Mouse (Mus musculus) liver, postnatal 0 days (tissue): ENCODE results near the gene Zfp423. TPM values are rescaled to one million over a fixed set of nuclear protein-coding genes. Genes with fewer than 3 reads are reported as not detected.

ENCODE experiments used
- ATAC-seq: fragments of 200-750 bp; cut with Nextera tagmentation; 2 replicates; pipeline ENCODE4 v1.8.0; 2017; ENCODE audit warnings: mild to moderate bottlenecking, moderate library complexity
- DNase-seq: peaks from one replicate; pipeline ENCODE4 v3.0.0-alpha.2; 2016
- H3K27ac ChIP-seq: fragments of 300-500 bp; sonication (generic); 2 replicates; pipeline ENCODE4 v1.5.1; 2014; ENCODE audit warnings: antibody characterized with exemption, moderate library complexity, mild to moderate bottlenecking, low read depth
- H3K27me3 ChIP-seq: fragments of 300-500 bp; sonication (generic); 2 replicates; pipeline ENCODE4 v1.6.1; 2014; ENCODE audit warnings: low read length, control low read depth, mixed read lengths; ENCODE audit not compliant: insufficient read depth
- H3K36me3 ChIP-seq: fragments of 300-500 bp; sonication (generic); replicated peaks from 2 replicates; pipeline ENCODE4 v1.6.1; 2014; ENCODE audit warnings: mild to moderate bottlenecking, control low read depth, low read length, moderate library complexity, mixed read lengths; ENCODE audit not compliant: insufficient read depth
- H3K4me1 ChIP-seq: fragments of 300-500 bp; sonication (generic); 2 replicates; pipeline ENCODE4 v1.6.1; 2014; ENCODE audit warnings: antibody characterized with exemption, mild to moderate bottlenecking, control low read depth; ENCODE audit not compliant: insufficient read depth
- H3K4me2 ChIP-seq: fragments of 300-500 bp; sonication (generic); 2 replicates; pipeline ENCODE4 v1.6.1; 2014; ENCODE audit warnings: low read depth, mild to moderate bottlenecking, low read length, moderate library complexity, mixed read lengths
- H3K4me3 ChIP-seq: fragments of 300-500 bp; sonication (generic); 2 replicates; pipeline ENCODE4 v1.5.1; 2014; ENCODE audit warnings: low read depth, low read length
- H3K9ac ChIP-seq: fragments of 300-500 bp; sonication (generic); replicated peaks from 2 replicates; pipeline ENCODE4 v1.6.1; 2014; ENCODE audit warnings: mild to moderate bottlenecking, moderate library complexity
- H3K9me3 ChIP-seq: fragments of 300-500 bp; sonication (generic); 2 replicates; pipeline ENCODE4 v1.6.1; 2016; ENCODE audit warnings: mild to moderate bottlenecking, control low read depth, low read length, mixed read lengths
- CTCF ChIP-seq: sonication (generic); IDR thresholded peaks from 2 replicates; pipeline ENCODE4 v1.5.1; 2016; ENCODE audit warnings: antibody characterized with exemption, low read depth
- EP300 ChIP-seq: IDR thresholded peaks from 2 replicates; pipeline ENCODE4 v1.6.1; 2016; ENCODE audit warnings: antibody characterized with exemption, low read depth, mild to moderate bottlenecking
- WGBS: fragments of 180-500 bp; shearing (Covaris S2); extraction: QIAGEN DNeasy Blood & Tissue Kit; methylation state at CpG from one replicate; pipeline ENCODE4 v1.1.7; 2014; ENCODE audit not compliant: insufficient replicate concordance; 5-methylcytosine and 5-hydroxymethylcytosine counted together
- polyA plus RNA-seq: library from polyadenylated mRNA; unstranded; fragments of >200 nt; fragmentation: Nextera tagmentation; extraction: Ambion mirVana; gene quantifications from 2 replicates; pipeline ENCODE4 v1.2.1, GENCODE M21; 2015

The Zfp423 gene
- polyA plus RNA-seq, 1 experiment from 2014 or later, result 0.31 TPM

DNA sequence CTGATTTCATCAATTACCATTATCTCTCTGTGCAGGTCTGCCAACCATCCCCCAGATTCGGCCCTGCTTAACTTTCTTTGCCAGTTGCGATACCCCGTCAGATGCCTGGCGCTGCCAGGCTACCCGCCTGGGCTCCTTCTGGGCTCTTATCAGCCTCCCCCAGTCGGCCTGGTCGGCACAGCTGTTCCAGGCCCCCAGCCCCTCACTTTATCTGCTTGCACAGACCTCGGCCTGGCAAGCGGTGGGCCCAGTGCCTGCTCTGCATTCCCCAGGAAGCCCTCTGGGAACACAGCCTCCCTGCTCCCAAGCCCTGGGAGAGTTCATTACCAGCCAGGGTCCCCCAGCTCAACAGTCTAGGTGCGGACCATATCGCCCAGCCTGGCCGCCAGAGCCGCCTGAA is 126.1 kb downstream of the Zfp423 start:
- no peak for DNase-seq
- Histone ChIP-seq H3K9ac (no peak overlapping the region), H3K27me3 (no peaks in the 10 kb centered on the region), H3K4me3 (no peak overlapping the region), H3K4me2 (no peak overlapping the region), H3K9me3 (no peaks in the 10 kb centered on the region), H3K4me1 (no peaks in the 10 kb centered on the region), H3K36me3 (no peaks in the 10 kb centered on the region), H3K27ac (no peak overlapping the region)
- no peak for ATAC-seq
- WGBS, result 54% methylated on average over 13 of the region's 13 CpGs
- TF ChIP-seq CTCF (no peak), EP300 (no peak)

DNA sequence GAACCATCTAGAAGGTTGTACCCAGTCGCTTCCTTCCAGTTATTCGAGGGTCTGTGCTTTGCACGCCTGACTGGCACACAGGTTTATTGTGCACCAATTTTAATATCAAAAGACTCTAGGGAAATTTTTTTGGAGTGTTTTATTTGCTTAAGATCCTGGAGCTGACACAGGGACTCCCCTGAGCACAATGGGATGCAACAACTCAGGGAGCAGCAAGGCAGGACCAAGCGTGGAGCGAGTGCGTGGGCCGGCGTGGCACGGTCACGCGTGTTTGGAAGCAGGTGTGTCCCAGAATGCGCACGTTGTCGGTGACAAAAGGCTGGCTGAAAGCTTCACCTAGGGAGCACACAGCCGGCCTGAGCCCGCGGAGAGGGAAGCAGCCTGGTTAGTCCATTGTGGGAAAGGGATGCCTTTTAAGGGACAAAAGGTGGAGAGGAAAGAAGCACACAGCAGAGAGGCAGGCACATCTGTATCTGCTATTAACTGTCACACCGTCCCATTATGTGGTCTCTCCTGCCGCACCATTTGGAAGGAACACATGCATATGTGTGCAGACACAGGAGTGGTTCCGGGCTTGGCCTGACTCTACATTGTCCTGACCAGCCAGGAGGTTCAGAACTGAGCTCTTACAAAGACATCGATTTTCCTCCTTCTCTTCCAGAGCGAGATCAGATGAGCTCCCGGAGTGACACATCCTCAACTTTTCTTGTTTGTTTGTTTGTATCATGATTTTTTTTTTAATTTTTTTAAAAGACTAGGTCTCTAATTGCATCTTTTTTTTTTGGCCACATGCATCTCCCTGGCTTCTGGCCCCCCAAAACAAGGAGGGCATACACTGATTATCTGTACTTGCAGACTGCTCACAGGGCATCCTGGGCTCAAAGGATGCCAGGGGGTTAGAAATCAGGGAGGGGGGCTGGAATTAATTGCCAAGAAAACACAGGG is 126.7 kb downstream of the Zfp423 start:
- ATAC-seq (no peak), DNase-seq (no peak)
- H3K9me3 ChIP-seq, result no peaks in the 10 kb centered on the region
- H3K4me1 ChIP-seq, result no peaks in the 10 kb centered on the region
- H3K4me2 ChIP-seq, result no peak overlapping the region
- H3K9ac ChIP-seq, result no peak overlapping the region
- H3K27me3 ChIP-seq, result no peaks in the 10 kb centered on the region
- WGBS, result 70% methylated on average over 23 of the region's 23 CpGs
- H3K4me3 ChIP-seq, result no peak overlapping the region
- TF ChIP-seq CTCF (no peak), EP300 (no peak)
- no peaks in the 10 kb centered on the region for H3K36me3 ChIP-seq
- H3K27ac ChIP-seq, result no peak overlapping the region

DNA sequence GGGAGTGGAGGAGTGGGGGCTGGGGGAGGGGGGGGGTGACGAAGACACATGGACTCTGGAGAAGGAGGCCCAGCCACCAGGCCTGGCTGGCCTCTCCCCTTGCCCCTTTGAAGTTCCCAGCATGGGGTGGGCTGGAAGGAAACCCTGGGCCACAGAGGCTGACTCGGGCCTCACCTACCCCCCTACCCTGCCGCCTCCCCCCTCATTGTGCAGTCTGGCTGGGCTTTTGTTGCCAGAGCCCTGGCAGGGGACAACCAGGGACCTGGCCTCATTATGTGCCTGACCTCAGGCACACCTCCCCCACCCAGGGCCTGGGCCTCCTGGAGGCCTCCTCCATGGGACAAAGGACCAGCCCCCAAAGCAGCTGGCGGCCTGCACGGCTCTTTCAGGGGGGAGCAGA is 127.8 kb downstream of the Zfp423 start:
- Histone ChIP-seq H3K27me3 (no peaks in the 10 kb centered on the region), H3K27ac (no peak overlapping the region), H3K4me3 (no peak overlapping the region), H3K4me2 (no peak overlapping the region), H3K9ac (no peak overlapping the region), H3K36me3 (no peaks in the 10 kb centered on the region), H3K9me3 (no peaks in the 10 kb centered on the region), H3K4me1 (no peaks in the 10 kb centered on the region)
- TF ChIP-seq EP300, result no peak
- TF ChIP-seq CTCF, result no peak
- DNase-seq (no peak), ATAC-seq (no peak)
- WGBS, result 44% methylated on average over 5 of the region's 5 CpGs

DNA sequence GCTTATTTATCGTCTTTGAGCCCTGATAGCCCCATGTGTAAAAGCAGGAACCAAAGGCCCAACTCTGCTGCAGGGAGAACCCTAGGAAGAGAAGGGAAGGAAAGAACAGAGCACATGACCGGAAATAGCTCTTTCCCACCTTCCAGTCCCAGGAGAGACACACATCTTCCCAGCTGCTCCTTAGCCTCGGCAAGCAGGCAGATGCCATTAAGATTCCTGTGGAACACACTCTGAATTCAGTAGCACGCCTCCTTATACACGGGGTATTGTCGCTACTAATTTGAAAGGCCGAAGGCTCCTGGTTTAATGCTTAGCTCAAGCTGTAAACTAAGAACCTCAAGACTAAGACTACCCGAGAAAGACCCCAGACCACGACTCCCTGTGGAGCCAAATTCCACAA is 128.3 kb downstream of the Zfp423 start:
- no peak for TF ChIP-seq EP300
- TF ChIP-seq CTCF, result no peak
- no peak for DNase-seq
- Histone ChIP-seq H3K4me3 (no peak overlapping the region), H3K4me2 (no peak overlapping the region), H3K4me1 (no peaks in the 10 kb centered on the region), H3K9me3 (no peaks in the 10 kb centered on the region), H3K27me3 (no peaks in the 10 kb centered on the region), H3K27ac (no peak overlapping the region), H3K36me3 (no peaks in the 10 kb centered on the region), H3K9ac (no peak overlapping the region)
- ATAC-seq, result no peak
- 46% methylated on average over 9 of the region's 9 CpGs for WGBS

DNA sequence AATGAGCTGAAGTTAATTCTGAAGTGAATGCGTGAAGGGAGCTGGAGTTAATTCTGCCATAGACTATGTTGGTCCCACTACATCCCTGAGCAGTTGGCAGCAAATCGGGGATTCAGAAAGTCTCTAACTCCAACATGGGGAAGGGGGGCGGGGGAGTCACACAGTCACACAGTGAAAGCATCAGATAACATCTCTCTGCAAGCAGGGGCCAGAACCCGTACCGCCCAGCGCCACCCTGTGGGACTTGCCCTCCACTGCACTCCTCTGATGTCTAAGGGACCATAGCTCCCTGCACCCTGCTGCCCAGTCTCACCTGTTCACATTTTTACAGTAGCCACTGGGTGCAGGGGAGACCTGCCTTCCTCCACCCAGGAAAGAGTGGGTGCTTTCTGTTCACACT is 129.2 kb downstream of the Zfp423 start:
- H3K36me3 ChIP-seq, result no peaks in the 10 kb centered on the region
- no peaks in the 10 kb centered on the region for H3K4me1 ChIP-seq
- TF ChIP-seq CTCF (peak; percentile 38), EP300 (no peak)
- H3K4me2 ChIP-seq, result no peak overlapping the region
- no peaks in the 10 kb centered on the region for H3K9me3 ChIP-seq
- 38% methylated on average over 6 of the region's 6 CpGs for WGBS
- DNase-seq, result no peak
- ATAC-seq, result no peak
- H3K27ac ChIP-seq, result no peak overlapping the region
- no peak overlapping the region for H3K4me3 ChIP-seq
- H3K27me3 ChIP-seq, result no peaks in the 10 kb centered on the region
- no peak overlapping the region for H3K9ac ChIP-seq

DNA sequence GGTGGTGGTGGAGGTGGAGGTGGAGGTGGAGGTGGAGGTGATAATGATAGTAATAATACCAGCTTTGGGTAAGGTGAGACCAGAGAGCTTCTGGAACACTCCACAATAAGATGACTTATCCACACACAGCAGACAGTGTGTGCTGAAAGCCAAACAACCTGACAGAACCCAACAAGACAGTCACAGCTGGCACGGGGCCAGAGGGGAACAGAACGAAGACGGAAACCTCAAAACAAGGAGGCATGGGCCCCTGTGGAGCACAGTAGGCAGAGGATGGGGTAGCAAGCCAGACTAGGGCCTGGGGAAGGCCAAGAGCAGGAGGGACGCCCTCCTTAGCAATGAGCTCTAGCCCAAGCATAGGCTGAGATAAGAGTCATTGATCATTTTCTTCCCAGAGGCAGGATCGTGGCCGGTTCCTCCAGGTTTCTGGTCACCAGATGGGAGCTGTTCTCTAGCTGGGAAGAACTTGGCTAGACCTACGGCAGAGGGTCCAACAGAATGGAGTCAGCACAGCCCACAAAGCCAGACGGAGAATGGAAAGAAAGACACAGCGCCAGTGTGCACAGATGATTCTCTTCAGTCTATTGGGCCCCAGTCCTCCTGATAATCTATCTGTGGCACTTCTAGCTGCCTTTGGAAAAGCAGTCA is 133.3 kb downstream of the Zfp423 start:
- ATAC-seq (no peak), DNase-seq (no peak)
- Histone ChIP-seq H3K36me3 (no peaks in the 10 kb centered on the region), H3K27me3 (no peaks in the 10 kb centered on the region), H3K4me2 (no peak overlapping the region), H3K9me3 (no peaks in the 10 kb centered on the region), H3K27ac (no peak overlapping the region), H3K4me3 (no peak overlapping the region), H3K4me1 (no peaks in the 10 kb centered on the region), H3K9ac (no peak overlapping the region)
- 73% methylated on average over 9 of the region's 9 CpGs for WGBS
- TF ChIP-seq EP300 (no peak), CTCF (no peak)
